Mouse (Mus musculus) cerebellum, adult 11 months (tissue): ENCODE measurements around the gene 5430403G16Rik.
A peak's percentile ranks its signal among the peaks of the same experiment; 100 is the strongest.
"Not testable (repeated sequence)": the region's sequence is repeated elsewhere in the genome, so short reads cannot be mapped to it uniquely, and the experiment has no call there.

ENCODE experiments used
- DNase-seq: peaks from one replicate; pipeline ENCODE4 v3.0.0; 2022

Gene 5430403G16Rik

DNA sequence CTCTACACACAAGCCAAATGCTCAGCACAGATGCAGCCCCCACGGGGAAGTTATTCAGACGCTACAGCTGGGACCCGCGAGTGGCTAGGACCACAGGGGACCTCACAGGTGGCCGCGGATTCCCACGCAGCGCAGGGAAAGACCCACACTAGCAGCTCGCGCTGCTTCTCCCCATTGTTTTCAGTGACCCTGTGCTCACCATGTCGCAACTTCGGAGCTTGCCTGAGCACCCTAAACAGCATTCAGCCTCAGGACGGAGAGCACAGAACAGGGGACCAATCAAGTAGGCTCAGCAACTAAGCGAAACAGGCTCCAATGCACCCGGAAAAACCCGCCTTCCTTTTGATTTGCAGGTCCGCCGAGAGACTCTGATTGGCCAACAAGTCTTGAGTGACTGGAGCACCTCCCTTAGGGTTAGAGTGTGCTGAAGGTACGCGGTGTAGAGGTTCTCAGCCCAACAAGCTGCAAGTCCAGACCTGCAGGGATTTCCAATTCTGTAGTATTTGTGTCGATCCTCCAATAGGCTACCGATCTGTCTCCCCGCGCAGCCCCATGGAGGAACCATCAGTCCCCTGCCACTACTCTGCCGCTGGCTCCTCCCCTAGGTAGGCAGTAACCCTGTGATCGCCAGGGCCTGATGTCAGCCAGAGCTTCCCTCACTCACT lies at the start of gene 5430403G16Rik:
TSS of gene 5430403G16Rik (minus strand) at position 505 of the 665 bp plus-strand sequence.
- DNase-seq, result peak; percentile 69

DNA sequence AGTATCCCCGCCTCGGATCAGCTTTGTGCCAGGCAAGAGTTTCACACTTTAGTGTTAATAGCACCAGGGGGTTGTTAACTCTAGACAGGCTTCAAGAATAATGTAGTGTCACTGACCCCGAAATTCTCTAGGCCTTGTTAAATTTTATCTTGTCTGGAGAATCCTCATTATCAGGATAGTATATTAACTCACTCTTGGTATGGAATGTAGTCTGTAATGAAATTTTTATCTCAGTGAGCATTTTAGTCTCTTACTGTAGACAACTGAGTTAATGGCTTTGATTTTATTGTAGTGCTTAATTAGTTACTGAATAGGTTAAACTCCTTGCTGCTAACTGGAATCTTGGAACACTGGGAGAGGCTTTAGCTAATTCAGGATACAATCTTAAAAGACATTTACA lies 26.5 kb upstream of the 5430403G16Rik start:
- not testable (repeated sequence) for DNase-seq

GRCm38 (mm10) chr5:109691205-109691965 lies 544 bp upstream of the 5430403G16Rik start:
- not testable (repeated sequence) for DNase-seq

DNA sequence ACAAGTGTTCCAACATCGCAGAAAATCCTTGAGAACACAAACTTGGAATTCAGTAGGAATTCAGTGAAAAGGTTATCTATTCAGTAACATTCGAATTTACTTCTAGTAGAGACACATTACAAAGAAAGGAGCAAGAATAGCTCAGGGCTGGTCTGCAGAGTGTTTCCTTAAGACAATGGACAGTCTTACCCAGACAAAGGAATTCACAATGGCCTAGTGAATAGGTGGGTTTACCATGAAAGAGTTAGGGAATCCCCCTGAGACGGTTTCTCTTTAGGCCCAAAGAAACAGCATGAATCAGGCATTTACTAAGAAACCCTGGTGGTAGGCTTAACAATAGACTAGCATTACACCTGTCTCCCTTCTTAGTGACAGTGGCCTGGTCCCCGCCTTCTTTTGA lies 7.9 kb downstream of the 5430403G16Rik start:
- DNase-seq, result no peak
